Mouse (Mus musculus) T-cell, adult 66 days (primary cell): ENCODE measurements around the gene Ltbp4. TPM values are rescaled to one million over a fixed set of nuclear protein-coding genes. Genes with fewer than 3 reads are reported as not detected.

Source experiments
- total RNA-seq, 2 experiments: library from RNA; stranded (reverse); gene quantifications; 3 replicates in 1 of 2; 4 replicates in 1 of 2; pipeline ENCODE4 v1.2.4; 2023

Ltbp4 gene
- total RNA-seq = under 1 TPM; 0.56 to 0.90 TPM

DNA sequence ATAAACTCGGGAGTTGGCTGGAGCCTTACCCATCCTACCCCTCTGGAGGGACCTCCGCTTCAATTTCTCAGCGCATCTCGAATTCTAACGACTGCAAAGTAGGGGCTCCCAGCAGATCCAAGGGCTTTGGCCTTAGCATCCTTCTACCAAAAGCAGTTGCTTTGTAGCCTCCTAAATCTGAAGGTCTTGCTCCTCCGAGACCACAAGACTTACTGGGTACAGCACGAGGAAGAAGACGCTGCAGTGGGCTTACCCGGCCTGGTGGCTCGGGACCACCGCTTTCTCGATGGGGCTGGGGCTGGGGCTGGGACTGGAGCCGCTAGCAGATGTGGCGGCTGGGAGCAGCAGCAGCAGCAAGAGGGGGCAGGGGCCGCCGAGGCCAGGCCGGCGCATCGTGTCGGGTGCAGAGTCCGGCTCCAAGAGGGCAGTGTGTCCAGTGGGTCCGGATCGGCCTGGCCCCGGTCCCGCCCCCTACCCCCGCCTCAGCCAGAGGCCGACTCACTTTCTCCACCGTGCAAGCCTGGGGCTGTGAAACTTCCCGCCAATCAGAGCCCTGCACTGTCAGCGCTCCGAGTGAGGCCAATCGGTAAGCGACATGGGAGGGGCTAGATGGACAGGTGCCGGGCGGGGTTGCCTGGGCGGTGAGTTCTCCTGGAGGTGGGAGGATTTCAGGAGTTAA, at the start of gene Ltbp4:
Gene Ltbp4 (minus strand): TSS at position 518 of the 679 bp plus-strand sequence.

DNA sequence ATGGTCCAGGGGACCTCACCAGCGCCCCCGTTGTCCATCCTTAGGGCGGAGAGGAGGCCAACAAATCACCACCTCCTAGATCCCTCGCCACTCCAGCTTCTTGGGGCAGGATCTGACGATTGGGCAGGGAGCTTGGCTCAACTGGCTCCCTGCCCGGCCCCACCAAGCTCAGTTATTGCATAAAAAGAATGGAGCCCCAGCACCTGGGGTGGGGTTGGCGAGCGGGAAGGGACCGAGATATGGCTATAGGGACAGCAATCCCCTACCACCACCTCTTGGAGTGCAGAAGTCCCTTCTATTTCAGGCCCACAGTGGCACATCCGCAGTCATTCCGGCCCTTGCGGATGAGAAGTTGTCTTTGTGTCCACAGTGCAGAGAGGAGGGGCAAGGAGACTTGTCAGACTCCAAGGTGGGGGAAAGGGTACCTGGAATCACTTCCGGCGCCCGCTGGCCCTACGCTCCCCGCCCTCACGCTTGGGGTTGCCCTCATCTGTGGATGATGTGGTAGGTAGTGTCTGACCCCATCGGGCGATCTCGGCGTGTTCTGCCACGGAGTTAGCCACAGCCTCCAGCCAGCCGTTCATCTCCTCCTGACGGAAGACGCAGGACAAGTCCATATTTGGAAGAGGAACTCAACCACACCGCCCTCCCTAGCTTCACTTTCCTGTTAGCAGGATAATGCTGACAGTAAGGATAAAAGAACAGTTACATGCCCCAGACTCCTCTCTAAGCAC, 19.5 kb upstream of the Ltbp4 start, which contains the start of gene Gm20479:
Gene Gm20479 (minus strand): TSS at position 559 of the 734 bp plus-strand sequence.

DNA sequence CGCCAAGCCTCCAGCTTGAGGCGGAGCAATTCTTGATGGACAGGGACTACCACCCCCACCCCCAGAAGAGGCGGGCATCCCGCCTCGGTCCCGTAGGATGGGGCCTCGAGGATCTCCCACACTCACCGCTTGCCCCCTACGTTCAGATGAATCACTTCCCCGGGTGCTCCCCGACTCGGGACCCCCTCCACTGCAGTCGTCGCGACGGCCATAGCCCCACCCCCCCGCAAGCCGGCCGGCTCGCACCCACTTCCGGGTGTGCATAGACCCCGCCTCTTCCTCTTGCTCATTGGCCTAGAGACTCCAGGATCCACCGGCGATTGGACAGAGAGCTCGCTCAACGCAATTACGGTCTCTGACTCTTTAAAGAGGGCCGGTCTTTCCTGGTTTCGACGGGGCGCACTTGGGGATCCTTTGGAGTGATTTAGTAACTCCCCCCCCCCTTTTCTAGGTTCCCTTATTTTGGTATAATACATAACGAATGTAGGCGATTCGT, 18.3 kb upstream of the Ltbp4 start, which contains the start of gene Shkbp1:
Gene Shkbp1 (minus strand): TSS at position 275 of the 496 bp plus-strand sequence.

DNA sequence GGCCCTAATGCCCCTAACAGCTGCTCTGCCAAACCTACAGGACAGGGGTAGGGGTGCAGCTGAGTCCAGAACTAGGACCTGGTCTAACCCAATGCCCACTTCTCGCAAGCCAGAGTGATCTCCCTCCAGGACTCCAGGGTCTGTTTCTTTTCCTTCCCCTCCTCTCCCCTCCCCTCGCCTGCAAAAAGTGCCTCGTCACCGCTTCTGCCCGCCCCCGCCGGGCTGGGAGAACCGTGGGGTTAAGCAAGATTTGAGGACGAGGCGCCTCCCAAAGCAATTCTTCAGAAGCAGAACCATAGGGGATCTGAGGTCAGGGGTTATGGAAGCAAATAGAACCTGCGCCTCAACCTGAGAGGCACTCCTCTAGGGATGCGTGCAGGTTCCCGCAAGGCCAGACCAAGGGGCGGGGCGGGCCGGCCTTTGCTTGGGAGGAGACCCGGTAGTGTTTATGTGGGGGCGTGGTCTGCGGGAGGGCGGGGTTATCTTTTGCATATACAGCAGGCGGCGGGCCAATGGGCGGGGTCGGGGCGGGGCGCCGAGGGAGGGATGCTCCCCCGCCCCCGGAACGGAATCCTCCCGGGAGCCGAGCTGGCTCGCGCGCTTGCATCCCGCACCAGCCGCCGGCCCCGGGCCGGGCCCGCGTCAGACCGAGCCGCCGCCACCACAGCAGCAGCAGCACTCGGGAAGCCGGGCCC, 79.1 kb downstream of the Ltbp4 start, which contains the start of gene Numbl:
Gene Numbl (plus strand): TSS at position 229 of the 695 bp plus-strand sequence.

Other genes starting within 250 kb of the Ltbp4 start
- not detected for gene Cyp2f2, start 217.8 kb downstream of the Ltbp4 start, total RNA-seq
- gene Cyp2t4, start 184.0 kb downstream of the Ltbp4 start, total RNA-seq = not detected
- gene Egln2, start 170.9 kb downstream of the Ltbp4 start, total RNA-seq = 10 to 100 TPM; 86.3 to 86.7 TPM
- 10 to 100 TPM; 91.2 to 94.2 TPM for gene Rab4b, start 158.8 kb downstream of the Ltbp4 start, total RNA-seq
- gene Gm21983, start 156.6 kb downstream of the Ltbp4 start, total RNA-seq = not detected
- gene Mia, start 156.5 kb downstream of the Ltbp4 start, total RNA-seq = under 1 TPM in 1 of 2 experiments, not detected in 1; 0.80 TPM
- 10 to 100 TPM; 16.2 to 19.2 TPM for gene BC024978, start 141.9 kb downstream of the Ltbp4 start, total RNA-seq
- 10 to 100 TPM; 69.5 to 79.4 TPM for gene Snrpa, start 141.4 kb downstream of the Ltbp4 start, total RNA-seq
- gene Itpkc, start 109.0 kb downstream of the Ltbp4 start, total RNA-seq = 10 to 100 TPM; 14.9 TPM
- 10 to 100 TPM; 14.7 to 22.1 TPM for gene Coq8b, start 104.7 kb downstream of the Ltbp4 start, total RNA-seq
- 1 to 10 TPM; 2.2 to 3.0 TPM for gene Numbl, start 79.3 kb downstream of the Ltbp4 start, total RNA-seq
- 10 to 100 TPM; 80.3 to 82.3 TPM for gene Shkbp1, start 18.3 kb upstream of the Ltbp4 start, total RNA-seq
- gene Gm20479, start 19.7 kb upstream of the Ltbp4 start, total RNA-seq = 1 to 10 TPM; 1.4 to 6.8 TPM
- not detected for gene Sptbn4, start 110.0 kb upstream of the Ltbp4 start, total RNA-seq
- 10 to 100 TPM; 11.0 to 13.4 TPM for gene Blvrb, start 110.3 kb upstream of the Ltbp4 start, total RNA-seq
- 10 to 100 TPM; 13.1 to 15.4 TPM for gene Sertad3, start 136.1 kb upstream of the Ltbp4 start, total RNA-seq
- gene Sertad1, start 149.2 kb upstream of the Ltbp4 start, total RNA-seq = 10 to 100 TPM; 32.9 to 42.1 TPM
- gene Prx, start 161.6 kb upstream of the Ltbp4 start, total RNA-seq = 1 to 10 TPM; 1.5 to 1.6 TPM
- gene Hipk4, start 185.6 kb upstream of the Ltbp4 start, total RNA-seq = under 1 TPM; 0.21 to 0.55 TPM
- gene Pld3, start 215.5 kb upstream of the Ltbp4 start, total RNA-seq = 100 to 1,000 TPM; 117 to 120 TPM
- 10 to 100 TPM; 23.2 to 28.0 TPM for gene 2310022A10Rik, start 215.5 kb upstream of the Ltbp4 start, total RNA-seq